Mouse (Mus musculus): ENCODE measurements around the gene Kcnj15. TPM values are rescaled to one million over a fixed set of nuclear protein-coding genes. Genes with fewer than 3 reads are reported as not detected.

The Kcnj15 gene
- polyA plus RNA-seq, 1 experiment from 2014 or later: 0.19 TPM

- no peaks in the 10 kb centered on the region for H3K36me3 ChIP-seq (ENCODE audit: control insufficient read depth, insufficient read depth)
- H3K4me1 ChIP-seq (ENCODE audit: control insufficient read depth, low read depth, low read length): no peaks in the 10 kb centered on the region
- no peak for ATAC-seq (ENCODE audit: low read depth)
- no peak overlapping the region for H3K9ac ChIP-seq (ENCODE audit: low read depth, low read length)
- no peak overlapping the region for H3K4me2 ChIP-seq (ENCODE audit: low read depth, low read length)
- no peak overlapping the region for H3K4me3 ChIP-seq (ENCODE audit: low read depth, low read length)
- H3K9me3 ChIP-seq (replicated peaks; ENCODE audit: control insufficient read depth, low read length): no peaks in the 10 kb centered on the region
- no peaks in the 10 kb centered on the region for H3K27me3 ChIP-seq (ENCODE audit: control insufficient read depth, insufficient read depth, low read depth, low read length)
- H3K27ac ChIP-seq (ENCODE audit: low read length): no peak overlapping the region
- WGBS (ENCODE audit: insufficient replicate concordance): 40% methylated on average over 4 of the region's 4 CpGs
These were observed 36.3 kb upstream of the Kcnj15 start for GRCm38 (mm10) chr16:95221051-95221450.

GRCm38 (mm10) chr16:95222026-95222718 lies 35.2 kb upstream of the Kcnj15 start:
- Histone ChIP-seq H3K4me2 (ENCODE audit: low read depth, low read length) (no peak overlapping the region), H3K36me3 (ENCODE audit: control insufficient read depth, insufficient read depth) (no peaks in the 10 kb centered on the region), H3K27me3 (ENCODE audit: control insufficient read depth, insufficient read depth, low read depth, low read length) (no peaks in the 10 kb centered on the region), H3K9me3 (replicated peaks; ENCODE audit: control insufficient read depth, low read length) (no peaks in the 10 kb centered on the region), H3K9ac (ENCODE audit: low read depth, low read length) (no peak overlapping the region), H3K4me1 (ENCODE audit: control insufficient read depth, low read depth, low read length) (no peaks in the 10 kb centered on the region), H3K4me3 (ENCODE audit: low read depth, low read length) (no peak overlapping the region), H3K27ac (ENCODE audit: low read length) (no peak overlapping the region)
- 53% methylated on average over 7 of the region's 7 CpGs for WGBS (ENCODE audit: insufficient replicate concordance)
- ATAC-seq (ENCODE audit: low read depth): no peak

DNA sequence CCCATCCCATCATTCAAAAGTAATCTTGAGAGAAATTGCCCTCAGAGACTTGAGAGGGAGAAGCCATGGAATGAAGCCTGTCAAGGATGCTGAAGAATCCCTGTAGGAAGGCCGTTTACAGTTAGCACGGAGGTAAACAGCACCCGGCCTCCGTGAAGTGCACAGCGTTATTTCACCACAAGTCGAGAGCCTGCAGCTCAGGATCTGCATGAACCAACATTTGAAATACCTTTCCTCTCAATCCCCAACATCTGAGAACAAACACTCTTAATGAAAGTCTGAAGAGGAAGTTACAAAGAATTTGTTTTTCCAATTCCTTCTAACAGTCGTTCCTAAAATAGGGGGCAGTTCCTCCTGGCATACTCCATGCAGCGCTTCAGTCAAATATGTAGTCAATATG lies 33.9 kb upstream of the Kcnj15 start:
- H3K27ac ChIP-seq (ENCODE audit: low read length): no peak overlapping the region
- H3K9me3 ChIP-seq (replicated peaks; ENCODE audit: control insufficient read depth, low read length): no peaks in the 10 kb centered on the region
- H3K4me3 ChIP-seq (ENCODE audit: low read depth, low read length): no peak overlapping the region
- H3K27me3 ChIP-seq (ENCODE audit: control insufficient read depth, insufficient read depth, low read depth, low read length): no peaks in the 10 kb centered on the region
- H3K4me1 ChIP-seq (ENCODE audit: control insufficient read depth, low read depth, low read length): no peaks in the 10 kb centered on the region
- no peak overlapping the region for H3K9ac ChIP-seq (ENCODE audit: low read depth, low read length)
- no peak overlapping the region for H3K4me2 ChIP-seq (ENCODE audit: low read depth, low read length)
- no peaks in the 10 kb centered on the region for H3K36me3 ChIP-seq (ENCODE audit: control insufficient read depth, insufficient read depth)
- 54% methylated on average over 8 of the region's 8 CpGs for WGBS (ENCODE audit: insufficient replicate concordance)
- no peak for ATAC-seq (ENCODE audit: low read depth)

GRCm38 (mm10) chr16:95225285-95225684 lies 32.1 kb upstream of the Kcnj15 start:
- Histone ChIP-seq H3K9me3 (replicated peaks; ENCODE audit: control insufficient read depth, low read length) (no peaks in the 10 kb centered on the region), H3K4me3 (ENCODE audit: low read depth, low read length) (no peak overlapping the region), H3K9ac (ENCODE audit: low read depth, low read length) (no peak overlapping the region), H3K4me1 (ENCODE audit: control insufficient read depth, low read depth, low read length) (no peaks in the 10 kb centered on the region), H3K27me3 (ENCODE audit: control insufficient read depth, insufficient read depth, low read depth, low read length) (no peaks in the 10 kb centered on the region), H3K27ac (ENCODE audit: low read length) (no peak overlapping the region), H3K36me3 (ENCODE audit: control insufficient read depth, insufficient read depth) (no peaks in the 10 kb centered on the region), H3K4me2 (ENCODE audit: low read depth, low read length) (no peak overlapping the region)
- ATAC-seq (ENCODE audit: low read depth): no peak
- 56% methylated on average over 7 of the region's 7 CpGs for WGBS (ENCODE audit: insufficient replicate concordance)

DNA sequence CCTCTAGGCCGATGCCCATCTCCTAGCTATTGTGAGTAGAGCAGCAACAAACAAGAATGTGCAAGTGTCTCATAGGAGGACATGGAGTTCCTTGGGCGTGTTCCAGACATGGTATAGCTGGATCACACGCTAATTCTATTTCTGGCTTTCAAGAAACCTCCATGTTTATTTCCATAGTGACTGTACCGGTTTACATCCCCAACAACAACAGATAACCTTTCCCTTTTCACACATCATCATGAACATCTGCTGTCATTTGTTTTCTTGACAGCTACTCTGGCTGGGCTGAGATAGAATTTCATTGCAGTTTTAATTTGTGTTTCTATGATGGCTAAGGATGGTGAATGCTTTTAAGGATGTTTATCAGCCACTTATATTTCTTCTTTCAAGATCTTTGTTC lies 25.6 kb upstream of the Kcnj15 start:
- WGBS (ENCODE audit: insufficient replicate concordance): 58% methylated on average over 4 of the region's 4 CpGs
- H3K27me3 ChIP-seq (ENCODE audit: control insufficient read depth, insufficient read depth, low read depth, low read length): no peaks in the 10 kb centered on the region
- H3K4me1 ChIP-seq (ENCODE audit: control insufficient read depth, low read depth, low read length): no peaks in the 10 kb centered on the region
- no peaks in the 10 kb centered on the region for H3K36me3 ChIP-seq (ENCODE audit: control insufficient read depth, insufficient read depth)
- no peak overlapping the region for H3K9ac ChIP-seq (ENCODE audit: low read depth, low read length)
- no peaks in the 10 kb centered on the region for H3K9me3 ChIP-seq (replicated peaks; ENCODE audit: control insufficient read depth, low read length)
- no peak for ATAC-seq (ENCODE audit: low read depth)
- no peak overlapping the region for H3K4me2 ChIP-seq (ENCODE audit: low read depth, low read length)
- H3K4me3 ChIP-seq (ENCODE audit: low read depth, low read length): no peak overlapping the region
- no peak overlapping the region for H3K27ac ChIP-seq (ENCODE audit: low read length)

- H3K4me3 ChIP-seq (ENCODE audit: low read depth, low read length): no peak overlapping the region
- H3K4me2 ChIP-seq (ENCODE audit: low read depth, low read length): no peak overlapping the region
- no peaks in the 10 kb centered on the region for H3K9me3 ChIP-seq (replicated peaks; ENCODE audit: control insufficient read depth, low read length)
- ATAC-seq (ENCODE audit: low read depth): no peak
- H3K4me1 ChIP-seq (ENCODE audit: control insufficient read depth, low read depth, low read length): no peaks in the 10 kb centered on the region
- no peak overlapping the region for H3K27ac ChIP-seq (ENCODE audit: low read length)
- no peak overlapping the region for H3K9ac ChIP-seq (ENCODE audit: low read depth, low read length)
- H3K36me3 ChIP-seq (ENCODE audit: control insufficient read depth, insufficient read depth): no peaks in the 10 kb centered on the region
- WGBS (ENCODE audit: insufficient replicate concordance): 57% methylated on average over 2 of the region's 2 CpGs
- no peaks in the 10 kb centered on the region for H3K27me3 ChIP-seq (ENCODE audit: control insufficient read depth, insufficient read depth, low read depth, low read length)
These were observed 22.3 kb upstream of the Kcnj15 start for GRCm38 (mm10) chr16:95234891-95235548.

- Histone ChIP-seq H3K4me3 (ENCODE audit: low read depth, low read length) (no peak overlapping the region), H3K9ac (ENCODE audit: low read depth, low read length) (no peak overlapping the region), H3K27me3 (ENCODE audit: control insufficient read depth, insufficient read depth, low read depth, low read length) (no peaks in the 10 kb centered on the region), H3K36me3 (ENCODE audit: control insufficient read depth, insufficient read depth) (no peaks in the 10 kb centered on the region), H3K4me1 (ENCODE audit: control insufficient read depth, low read depth, low read length) (no peaks in the 10 kb centered on the region), H3K27ac (ENCODE audit: low read length) (no peak overlapping the region), H3K9me3 (replicated peaks; ENCODE audit: control insufficient read depth, low read length) (no peaks in the 10 kb centered on the region), H3K4me2 (ENCODE audit: low read depth, low read length) (no peak overlapping the region)
- ATAC-seq (ENCODE audit: low read depth): no peak
- 49% methylated on average over 7 of the region's 7 CpGs for WGBS (ENCODE audit: insufficient replicate concordance)
These were observed 18.0 kb upstream of the Kcnj15 start for GRCm38 (mm10) chr16:95239209-95239925.

GRCm38 (mm10) chr16:95240688-95241087 lies 16.7 kb upstream of the Kcnj15 start:
- Histone ChIP-seq H3K4me3 (ENCODE audit: low read depth, low read length) (no peak overlapping the region), H3K27me3 (ENCODE audit: control insufficient read depth, insufficient read depth, low read depth, low read length) (no peaks in the 10 kb centered on the region), H3K36me3 (ENCODE audit: control insufficient read depth, insufficient read depth) (no peaks in the 10 kb centered on the region), H3K4me2 (ENCODE audit: low read depth, low read length) (no peak overlapping the region), H3K9me3 (replicated peaks; ENCODE audit: control insufficient read depth, low read length) (no peaks in the 10 kb centered on the region), H3K27ac (ENCODE audit: low read length) (no peak overlapping the region), H3K4me1 (ENCODE audit: control insufficient read depth, low read depth, low read length) (no peaks in the 10 kb centered on the region), H3K9ac (ENCODE audit: low read depth, low read length) (no peak overlapping the region)
- 57% methylated on average over 5 of the region's 5 CpGs for WGBS (ENCODE audit: insufficient replicate concordance)
- ATAC-seq (ENCODE audit: low read depth): no peak

- no peak overlapping the region for H3K9ac ChIP-seq (ENCODE audit: low read depth, low read length)
- ATAC-seq (ENCODE audit: low read depth): no peak
- no peaks in the 10 kb centered on the region for H3K36me3 ChIP-seq (ENCODE audit: control insufficient read depth, insufficient read depth)
- H3K27me3 ChIP-seq (ENCODE audit: control insufficient read depth, insufficient read depth, low read depth, low read length): no peaks in the 10 kb centered on the region
- no peak overlapping the region for H3K27ac ChIP-seq (ENCODE audit: low read length)
- no peak overlapping the region for H3K4me3 ChIP-seq (ENCODE audit: low read depth, low read length)
- WGBS (ENCODE audit: insufficient replicate concordance): 52% methylated on average over 4 of the region's 4 CpGs
- no peak overlapping the region for H3K4me2 ChIP-seq (ENCODE audit: low read depth, low read length)
- no peaks in the 10 kb centered on the region for H3K4me1 ChIP-seq (ENCODE audit: control insufficient read depth, low read depth, low read length)
- H3K9me3 ChIP-seq (replicated peaks; ENCODE audit: control insufficient read depth, low read length): no peaks in the 10 kb centered on the region
These were observed 15.8 kb upstream of the Kcnj15 start for GRCm38 (mm10) chr16:95241581-95241980.
